Mouse (Mus musculus) E14TG2a.4 (cell line): ENCODE measurements around the gene Slco1c1.
"Not testable (repeated sequence)": the region's sequence is repeated elsewhere in the genome, so short reads cannot be mapped to it uniquely, and the experiment has no call there.

Source experiments
- H3K27me3 ChIP-seq: 2 replicates; pipeline ENCODE4 v1.6.1; 2014; ENCODE audit warnings: low read length, control low read depth; ENCODE audit not compliant: insufficient read depth
- H3K36me3 ChIP-seq: 2 replicates; pipeline ENCODE4 v1.6.1; 2014; ENCODE audit warnings: low read length, control low read depth; ENCODE audit not compliant: insufficient read depth
- H3K4me1 ChIP-seq: replicated peaks from 2 replicates; pipeline ENCODE4 v1.6.1; 2014; ENCODE audit warnings: low read depth, low read length, control low read depth
- H3K4me3 ChIP-seq: replicated peaks from 2 replicates; pipeline ENCODE4 v1.5.1; 2014; ENCODE audit warnings: mild to moderate bottlenecking, low read length
- H3K9me3 ChIP-seq: 2 replicates; pipeline ENCODE4 v1.6.1; 2014; ENCODE audit warnings: low read length, control low read depth
- CTCF ChIP-seq: conservative IDR thresholded peaks from 2 replicates; pipeline ENCODE4 v1.5.1; 2014; ENCODE audit warnings: low read length
- NANOG ChIP-seq: IDR thresholded peaks from 2 replicates; pipeline ENCODE4 v1.6.1; 2014; ENCODE audit warnings: borderline replicate concordance, low read length, mixed read lengths
- POU5F1 ChIP-seq: IDR thresholded peaks from 2 replicates; pipeline ENCODE4 v1.6.1; 2014; ENCODE audit warnings: low read length, borderline replicate concordance

The Slco1c1 gene

GRCm38 (mm10) chr6:141567852-141568558, 43.8 kb downstream of the Slco1c1 start:
- TF ChIP-seq NANOG (no peak), POU5F1 (no peak), CTCF (no peak)
- Histone ChIP-seq H3K27me3 (no peaks in the 10 kb centered on the region), H3K4me1 (no peaks in the 10 kb centered on the region), H3K4me3 (no peak overlapping the region), H3K36me3 (peaks cover 9% of the 10 kb centered on the region; the same call in 1 of the 2 replicates), H3K9me3 (no peaks in the 10 kb centered on the region)

GRCm38 (mm10) chr6:141568559-141568946, 44.4 kb downstream of the Slco1c1 start:
- Histone ChIP-seq H3K4me3 (no peak overlapping the region), H3K36me3 (peaks cover 9% of the 10 kb centered on the region; the same call in 1 of the 2 replicates), H3K4me1 (no peaks in the 10 kb centered on the region), H3K27me3 (no peaks in the 10 kb centered on the region), H3K9me3 (no peaks in the 10 kb centered on the region)
- TF ChIP-seq CTCF (no peak), POU5F1 (no peak), NANOG (no peak)

GRCm38 (mm10) chr6:141576646-141577200, 52.6 kb downstream of the Slco1c1 start:
- TF ChIP-seq POU5F1 (no peak), NANOG (no peak), CTCF (no peak)
- H3K9me3 ChIP-seq = no peaks in the 10 kb centered on the region
- no peak overlapping the region for H3K4me3 ChIP-seq
- H3K36me3 ChIP-seq = peaks cover 2% of the 10 kb centered on the region; the same call in 1 of the 2 replicates
- no peaks in the 10 kb centered on the region for H3K4me1 ChIP-seq
- no peaks in the 10 kb centered on the region for H3K27me3 ChIP-seq

GRCm38 (mm10) chr6:141584791-141585403, 60.7 kb downstream of the Slco1c1 start:
- H3K27me3 ChIP-seq = no peaks in the 10 kb centered on the region
- H3K36me3 ChIP-seq = peaks cover 20% of the 10 kb centered on the region
- H3K4me1 ChIP-seq = no peaks in the 10 kb centered on the region
- peaks cover 34% of the 10 kb centered on the region for H3K9me3 ChIP-seq
- H3K4me3 ChIP-seq = no peak overlapping the region
- no peak for TF ChIP-seq NANOG
- no peak for TF ChIP-seq CTCF

GRCm38 (mm10) chr6:141590002-141590401, 65.8 kb downstream of the Slco1c1 start:
- peaks cover 14% of the 10 kb centered on the region for H3K4me1 ChIP-seq
- H3K36me3 ChIP-seq = peaks cover 15% of the 10 kb centered on the region
- no peak for TF ChIP-seq CTCF
- TF ChIP-seq POU5F1 = no peak
- TF ChIP-seq NANOG = no peak
- no peaks in the 10 kb centered on the region for H3K27me3 ChIP-seq
- no peak overlapping the region for H3K4me3 ChIP-seq
- H3K9me3 ChIP-seq = peaks cover 54% of the 10 kb centered on the region

- Histone ChIP-seq H3K9me3 (peaks cover 55% of the 10 kb centered on the region), H3K4me1 (peaks cover 14% of the 10 kb centered on the region)
- H3K4me3 ChIP-seq, H3K27me3 ChIP-seq, H3K36me3 ChIP-seq: not testable (repeated sequence)
Measured at GRCm38 (mm10) chr6:141590598-141591200, 66.5 kb downstream of the Slco1c1 start.

DNA sequence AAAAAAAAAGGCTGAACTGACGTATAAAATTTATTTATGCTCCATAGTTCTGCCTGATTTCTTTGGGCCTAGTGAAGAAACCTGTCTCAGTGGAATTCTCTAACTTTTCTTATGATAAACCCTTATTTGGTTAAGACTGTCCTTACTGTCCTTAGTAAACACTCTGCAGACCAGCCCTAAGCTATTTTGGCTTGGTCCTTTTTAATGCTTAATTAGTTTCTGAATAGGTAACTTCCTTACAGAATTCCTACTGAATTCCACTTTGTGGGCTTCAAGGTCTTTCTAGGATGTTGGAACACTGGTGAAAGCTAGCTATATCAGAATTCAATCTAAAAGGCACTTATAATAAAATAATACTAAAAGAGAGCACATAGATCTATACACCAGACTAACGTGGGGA, 71.9 kb downstream of the Slco1c1 start:
- no peak for TF ChIP-seq NANOG
- TF ChIP-seq CTCF = no peak
- TF ChIP-seq POU5F1 = no peak
- H3K4me3 ChIP-seq = no peak overlapping the region
- peaks cover 60% of the 10 kb centered on the region for H3K9me3 ChIP-seq
- peaks cover 9% of the 10 kb centered on the region for H3K4me1 ChIP-seq
- H3K27me3 ChIP-seq = no peaks in the 10 kb centered on the region
- H3K36me3 ChIP-seq = peaks cover 12% of the 10 kb centered on the region; the same call in 1 of the 2 replicates

DNA sequence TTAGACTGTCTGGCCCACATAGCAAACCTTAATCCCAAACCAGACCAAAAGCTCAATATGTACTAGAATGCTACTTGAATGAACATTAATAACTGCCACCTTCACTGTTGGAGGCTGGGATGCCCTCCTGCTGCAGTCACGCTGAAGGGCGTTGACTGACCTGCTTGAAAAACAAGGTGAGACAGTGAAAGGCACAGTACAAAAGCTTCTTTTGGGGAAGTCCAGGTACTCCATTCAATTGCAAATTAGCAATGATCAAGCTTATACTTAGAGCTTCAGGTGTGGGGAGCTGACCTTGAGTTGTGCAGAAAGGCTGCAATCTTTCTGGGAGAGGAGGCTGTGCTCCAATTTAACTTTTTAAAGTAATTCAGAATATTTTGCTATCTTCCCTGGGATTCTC, 72.9 kb downstream of the Slco1c1 start:
- H3K27me3 ChIP-seq = no peaks in the 10 kb centered on the region
- peaks cover 11% of the 10 kb centered on the region for H3K4me1 ChIP-seq
- H3K4me3 ChIP-seq = no peak overlapping the region
- H3K36me3 ChIP-seq = peaks cover 15% of the 10 kb centered on the region
- peaks cover 64% of the 10 kb centered on the region for H3K9me3 ChIP-seq
- TF ChIP-seq CTCF = no peak
- TF ChIP-seq POU5F1 = peak; percentile 47; the same call in 1 of the 2 replicates
- TF ChIP-seq NANOG = peak; percentile 80; the same call in 1 of the 2 replicates

GRCm38 (mm10) chr6:141600940-141601339, 76.8 kb downstream of the Slco1c1 start:
- H3K4me1 ChIP-seq = peaks cover 12% of the 10 kb centered on the region
- H3K27me3 ChIP-seq = no peaks in the 10 kb centered on the region
- H3K4me3 ChIP-seq = peak overlapping the region; percentile 80
- peaks cover 31% of the 10 kb centered on the region for H3K9me3 ChIP-seq
- peaks cover 16% of the 10 kb centered on the region for H3K36me3 ChIP-seq
- TF ChIP-seq NANOG (peak; percentile 47; the same call in 1 of the 2 replicates), CTCF (no peak), POU5F1 (no peak)
